Mouse (Mus musculus) thymus, postnatal 14 days (tissue): Measurements from ENCODE around the gene Spata13.

Experiments used
- DNase-seq: peaks from one replicate; pipeline ENCODE4 v3.0.0; 2021

Spata13 gene

DNA sequence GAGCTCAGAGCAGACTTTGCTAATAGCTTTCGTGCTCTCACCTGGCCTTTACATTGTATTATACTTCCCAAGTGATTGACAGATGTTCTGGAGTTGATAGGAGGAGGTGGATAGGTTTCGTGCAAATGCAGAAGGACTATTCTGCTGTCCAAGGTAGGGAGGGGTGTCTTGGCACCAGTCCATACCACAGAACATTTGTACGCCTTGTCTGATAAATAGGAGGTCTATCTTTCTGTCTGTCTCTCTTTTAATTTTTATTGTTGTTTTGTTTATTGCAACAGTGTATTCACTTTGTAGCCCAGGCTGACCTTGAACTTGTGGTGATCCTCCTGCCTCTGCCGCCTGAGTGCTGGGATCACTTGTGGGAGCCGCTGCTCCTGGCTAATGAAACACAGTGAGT lies 163.8 kb downstream of the Spata13 start:
- no peak for DNase-seq

DNA sequence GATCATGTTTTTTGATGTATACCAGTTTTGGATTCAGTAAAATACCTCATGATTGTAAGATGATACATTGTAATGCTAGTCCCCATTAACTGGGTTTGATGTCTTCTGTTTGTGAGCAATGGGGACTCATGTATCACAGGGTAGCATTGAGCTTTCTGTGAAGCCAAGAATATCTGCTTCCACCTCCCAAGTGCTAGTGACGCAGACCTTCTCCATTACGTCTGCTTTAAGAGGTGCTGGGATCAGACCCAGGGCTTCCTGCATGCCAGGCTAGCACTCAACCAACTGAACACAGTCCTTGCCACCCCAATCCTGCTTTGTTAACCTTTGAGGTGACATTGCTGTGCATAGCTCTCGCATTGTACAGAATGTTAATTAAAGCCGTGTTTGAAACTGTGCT lies 164.9 kb downstream of the Spata13 start:
- no peak for DNase-seq

DNA sequence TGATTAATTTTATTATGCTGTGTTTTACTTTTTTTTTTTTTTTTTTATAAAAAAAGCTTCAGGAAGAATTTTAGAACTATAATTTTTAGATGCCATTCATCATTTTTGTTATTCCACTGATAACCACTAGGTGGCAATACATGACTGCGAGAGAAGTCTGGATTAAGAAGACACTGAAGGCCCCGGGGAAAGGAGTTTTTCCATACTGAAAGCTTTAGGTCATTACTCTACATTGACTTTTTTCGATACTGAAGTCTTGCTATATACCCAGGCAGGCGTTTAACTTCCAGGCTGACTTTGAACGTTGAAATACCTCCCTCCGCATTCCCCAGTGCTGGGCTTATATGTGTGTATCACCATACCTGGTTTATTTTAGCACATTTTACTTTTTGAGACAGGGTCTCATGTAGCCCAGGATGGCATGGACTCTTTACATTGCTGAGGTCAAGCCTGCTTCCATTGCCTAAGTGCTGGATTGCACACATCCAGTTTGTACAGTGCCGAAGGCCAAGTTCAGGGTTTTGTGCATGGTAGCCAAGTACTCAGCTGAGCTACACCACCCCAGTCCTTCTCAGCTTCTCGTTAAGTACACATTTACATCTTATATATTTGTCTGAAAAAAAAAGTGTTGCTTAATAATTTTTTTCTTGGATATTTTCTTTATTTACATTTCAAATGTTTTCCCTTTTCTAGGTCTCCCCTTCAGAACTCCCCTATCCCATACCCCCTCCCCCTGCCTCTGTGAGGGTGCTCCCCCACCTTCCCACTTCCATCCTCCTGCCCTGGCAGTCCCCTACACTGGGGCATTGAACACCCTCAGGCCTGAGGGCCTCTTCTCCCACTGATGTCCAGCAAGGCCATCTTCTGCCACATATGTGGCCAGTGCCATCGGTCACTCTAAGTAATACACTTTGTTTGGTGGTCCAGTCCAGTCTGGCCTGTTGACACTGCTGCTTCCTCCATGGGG lies 166.2 kb downstream of the Spata13 start:
- peak; percentile 39 for DNase-seq

DNA sequence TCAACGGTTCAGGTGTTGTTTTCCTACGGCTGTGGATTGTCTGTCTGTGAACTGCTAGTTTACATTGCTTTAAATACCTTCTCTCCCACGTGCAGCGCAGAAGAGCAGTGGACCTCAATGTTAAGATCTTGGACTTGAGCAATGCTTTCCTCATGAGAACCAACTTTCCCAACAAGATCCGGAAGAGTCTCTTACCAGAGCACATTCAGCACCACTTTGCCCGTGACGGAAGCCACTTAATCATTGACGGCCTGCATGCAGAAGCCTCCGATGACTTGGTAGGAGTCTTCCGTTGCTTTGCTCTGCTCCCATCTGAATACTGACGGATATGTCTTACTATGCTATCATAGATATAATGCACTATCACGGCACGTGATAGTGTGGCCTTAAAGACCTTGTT lies 168.2 kb downstream of the Spata13 start:
- no peak for DNase-seq

DNA sequence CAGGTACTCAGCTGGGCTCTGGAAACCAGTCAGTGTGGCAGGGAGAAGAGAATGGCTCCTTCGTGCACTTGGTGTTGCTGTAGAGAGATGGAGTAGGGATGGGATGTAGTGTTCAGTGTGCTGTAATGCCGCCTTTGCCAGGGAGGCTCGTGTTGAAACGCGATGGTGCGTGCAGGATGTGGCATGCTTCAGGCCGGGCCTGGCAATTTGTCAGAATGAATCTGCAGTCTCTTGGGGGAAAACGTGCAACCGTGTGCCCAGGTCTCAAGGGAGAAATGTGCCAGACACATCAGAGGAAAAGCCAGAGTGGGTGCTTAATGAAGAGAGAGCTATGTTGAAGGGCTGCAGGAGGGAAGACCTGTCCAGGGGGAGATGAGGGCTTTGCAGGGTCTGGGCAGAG lies 171.2 kb downstream of the Spata13 start:
- no peak for DNase-seq

DNA sequence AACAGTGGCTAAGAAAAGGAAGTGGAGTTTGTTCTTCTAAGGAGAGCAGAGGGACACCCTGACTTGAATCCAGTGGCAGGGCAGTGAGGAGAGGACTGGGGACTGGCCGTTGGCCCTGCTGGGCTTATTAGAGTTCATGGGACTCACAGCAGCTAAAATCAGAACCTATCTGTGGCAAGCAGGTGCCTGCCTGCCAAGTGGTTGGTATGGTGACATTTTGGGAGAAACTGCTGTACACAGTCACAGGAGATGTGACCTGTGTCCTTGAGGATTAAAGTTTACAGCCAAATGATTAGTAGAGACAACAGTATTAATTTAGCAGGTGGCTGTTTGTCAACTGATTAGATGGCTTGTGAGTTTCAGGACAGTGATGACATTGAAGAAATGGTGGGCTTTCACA lies 172.1 kb downstream of the Spata13 start:
- no peak for DNase-seq

DNA sequence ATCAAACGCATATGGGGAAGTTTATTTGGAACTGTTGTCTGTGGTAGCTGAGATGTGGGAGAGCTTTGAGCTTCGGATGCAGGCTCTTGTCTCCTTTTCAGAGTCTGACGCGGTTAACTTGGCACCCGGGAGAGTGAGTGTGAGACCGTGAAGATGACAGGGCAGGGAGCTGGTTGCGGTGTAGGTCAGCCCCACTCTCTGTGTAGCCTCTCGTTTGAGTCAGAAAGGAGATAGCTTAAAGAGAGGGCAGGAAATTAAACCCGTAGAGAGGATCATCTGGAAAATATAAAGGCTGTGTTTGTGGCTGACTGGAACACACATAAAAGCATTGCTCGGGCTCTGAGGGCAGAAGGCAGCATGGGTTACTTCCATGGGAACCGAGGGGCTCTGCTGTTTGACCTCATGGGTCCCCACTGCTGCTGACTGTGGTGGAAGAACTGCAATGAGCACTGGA lies 173.1 kb downstream of the Spata13 start:
- DNase-seq: no peak

DNA sequence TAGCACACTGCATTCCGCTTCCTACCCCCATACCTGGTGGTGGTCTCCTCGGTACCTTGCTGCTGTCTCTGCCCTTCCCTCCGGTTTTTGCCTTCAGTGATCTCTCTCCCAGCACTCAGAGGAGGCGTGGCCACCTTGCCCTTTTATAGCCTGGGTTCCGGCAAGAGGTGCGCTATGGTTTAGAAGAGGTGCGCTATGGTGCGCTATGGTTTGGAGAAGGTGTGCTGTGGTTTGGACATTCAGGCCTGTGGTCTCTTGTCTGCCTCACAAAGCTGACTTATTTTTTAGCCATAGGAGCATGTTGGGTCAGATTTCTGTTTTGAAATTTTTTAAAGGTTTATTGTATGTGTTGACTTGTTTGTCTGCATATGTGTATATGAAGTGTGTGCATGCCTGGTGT lies 176.1 kb downstream of the Spata13 start:
- DNase-seq: no peak

DNA sequence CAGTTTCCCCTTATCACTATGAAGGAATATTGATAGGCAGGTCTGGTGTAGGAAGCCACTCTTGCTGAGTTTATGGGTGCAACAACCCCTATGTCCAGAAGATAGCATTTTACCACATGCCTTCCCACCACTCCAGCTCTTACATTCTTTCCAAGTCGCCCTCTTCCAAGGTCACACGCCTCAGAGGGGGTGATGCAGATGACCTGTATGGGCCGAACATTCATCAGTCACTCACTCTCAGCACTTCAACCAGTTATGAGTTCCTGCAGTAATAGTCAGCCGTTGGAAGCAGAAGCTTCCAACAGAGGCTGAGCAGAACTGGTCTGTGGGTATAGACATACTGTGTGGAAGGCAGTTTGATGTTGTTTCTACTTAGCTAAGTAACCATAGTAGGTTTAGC lies 177.7 kb downstream of the Spata13 start:
- no peak for DNase-seq
